Mouse (Mus musculus) lung, postnatal 0 days (tissue): Measurements from ENCODE around the gene Thpo.

Source experiments
- CTCF ChIP-seq: IDR thresholded peaks from 2 replicates; pipeline ENCODE4 v1.5.1; 2016; ENCODE audit warnings: antibody characterized with exemption, mild to moderate bottlenecking
- EP300 ChIP-seq: IDR thresholded peaks from 2 replicates; pipeline ENCODE4 v1.6.1; 2016; ENCODE audit warnings: antibody characterized with exemption, mild to moderate bottlenecking, control low read depth

DNA sequence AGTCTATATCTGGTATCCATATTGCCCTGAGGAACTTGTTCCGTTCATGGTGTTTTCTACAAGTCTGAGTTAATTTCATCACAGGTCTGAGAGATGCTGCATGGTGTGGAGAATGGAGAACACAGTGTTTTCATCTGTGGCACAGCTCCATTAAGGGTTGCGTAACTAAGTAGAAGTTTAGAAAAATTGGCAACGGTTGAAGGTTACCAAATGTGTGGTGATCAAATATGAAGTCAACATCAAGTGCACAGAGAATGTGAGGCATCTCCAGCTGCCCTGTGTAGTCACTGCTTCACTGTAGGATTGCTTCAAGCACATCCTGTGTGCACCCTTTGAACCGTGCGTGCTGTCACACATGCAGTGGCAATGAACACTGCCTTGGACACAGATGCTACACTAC lies 21.7 kb upstream of the Thpo start:
- TF ChIP-seq CTCF (no peak), EP300 (peak; percentile 79)
